Mouse (Mus musculus): ENCODE measurements at regions not wholly inside any gene's neighbourhood (a gene's known extent, or its start where the extent isn't known, plus 50 kb on each side); places are given as distances from the start of the nearest gene placed in this dataset.

DNA sequence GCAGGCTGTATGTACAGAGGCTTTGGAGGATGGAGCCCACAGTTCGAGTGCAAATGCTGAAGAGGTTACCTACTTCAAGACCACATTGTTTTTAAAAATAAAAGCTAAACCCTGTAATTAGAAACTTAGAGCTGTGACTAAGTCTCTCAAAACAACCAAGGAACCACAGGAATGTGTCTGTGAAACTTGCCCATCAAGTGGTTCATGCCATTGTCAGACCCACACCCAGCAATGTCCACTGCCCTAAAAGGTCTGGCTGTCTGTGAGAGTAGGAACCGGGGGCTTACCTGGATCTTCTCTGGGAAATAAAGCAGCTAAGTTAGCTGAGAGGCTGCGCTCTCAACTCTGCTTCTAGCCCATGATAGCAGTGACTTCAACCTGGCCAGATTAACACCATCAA is 87.8 kb upstream of the Foxq1 start:
- intact Hi-C loops (cut with DNase I), result no loop called here
- DNase-seq (ENCODE audit: extremely low spot score in 1 of 2, low spot score in 2 of 2), result no peak

DNA sequence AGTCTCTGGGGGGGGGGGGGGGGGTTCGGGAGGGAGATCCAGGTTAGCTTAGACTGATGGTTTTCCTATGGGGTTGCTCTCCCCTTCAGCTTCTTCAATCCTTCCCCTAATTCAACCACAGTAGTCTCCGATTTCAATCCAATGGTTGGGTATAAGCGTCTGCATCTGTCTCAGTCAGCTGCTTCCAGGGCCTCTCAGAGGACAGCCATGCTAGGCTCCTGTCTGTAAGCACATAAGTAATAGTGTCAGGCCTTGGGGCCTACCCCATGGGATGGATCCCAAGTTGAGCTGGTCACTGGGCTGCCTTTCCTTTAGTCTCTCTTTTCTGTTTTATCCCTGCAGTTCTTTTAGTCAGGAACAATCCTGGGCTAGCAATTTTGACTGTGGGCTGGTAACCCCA is 87.0 kb upstream of the Foxq1 start:
- DNase-seq (ENCODE audit: extremely low spot score in 1 of 2, low spot score in 2 of 2), result no peak
- Histone ChIP-seq H3K4me3 (no peak overlapping the region), H3K27ac (no peak overlapping the region)
- intact Hi-C loops (cut with DNase I), result no loop called here
- no peak for TF ChIP-seq CTCF (IDR thresholded peaks at IDR 0.05)

More for the DNA sequence above, 87.8 kb upstream of the Foxq1 start:
- Histone ChIP-seq H3K27ac (no peak overlapping the region), H3K4me3 (no peak overlapping the region)
- no peak for TF ChIP-seq CTCF (IDR thresholded peaks at IDR 0.05)

DNA sequence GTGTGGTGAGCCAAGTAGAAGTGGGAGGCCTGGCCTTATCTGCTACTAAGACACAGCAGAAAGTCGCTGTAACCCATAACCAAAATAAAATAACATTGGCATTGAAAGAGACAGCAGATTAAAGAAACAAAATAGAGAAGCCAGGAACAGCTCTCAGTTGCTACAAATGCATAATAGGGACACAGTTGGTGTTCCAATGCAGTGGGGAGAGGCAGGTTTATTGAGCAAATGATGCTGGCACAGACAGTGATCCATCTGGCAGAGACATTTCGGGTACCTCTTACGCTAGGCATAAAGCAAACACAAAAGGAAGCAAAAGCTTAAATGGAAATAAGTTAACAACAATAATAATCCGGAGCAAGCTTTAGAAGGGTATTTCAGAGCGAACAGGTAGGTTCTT is 83.6 kb upstream of the Foxq1 start:
- Histone ChIP-seq H3K4me3 (no peak overlapping the region), H3K27ac (no peak overlapping the region)
- TF ChIP-seq CTCF (IDR thresholded peaks at IDR 0.05), result no peak
- intact Hi-C loops (cut with DNase I), result no loop called here
- no peak for DNase-seq (ENCODE audit: extremely low spot score in 1 of 2, low spot score in 2 of 2)

DNA sequence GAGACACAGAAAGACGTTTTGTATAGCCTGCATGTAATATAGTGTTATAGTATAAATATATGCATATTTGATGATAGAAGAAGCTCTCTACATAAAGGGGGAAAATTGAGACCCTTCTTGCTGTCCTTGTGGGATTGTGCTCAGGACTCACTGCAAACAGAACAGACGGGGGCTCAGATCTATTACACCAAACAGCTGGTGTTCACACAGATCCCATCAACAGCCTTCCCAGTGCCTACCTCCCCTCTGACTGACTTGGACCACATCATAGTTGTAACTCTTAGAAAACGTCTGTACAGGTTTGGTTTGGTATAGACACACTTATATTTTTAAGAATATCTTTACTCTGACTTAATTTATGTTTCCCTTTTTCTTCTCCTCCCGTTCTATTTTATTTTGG is 83.1 kb upstream of the Foxq1 start:
- H3K27ac ChIP-seq, result no peak overlapping the region
- intact Hi-C loops (cut with DNase I), result no loop called here
- TF ChIP-seq CTCF (IDR thresholded peaks at IDR 0.05), result no peak
- DNase-seq (ENCODE audit: extremely low spot score in 1 of 2, low spot score in 2 of 2), result no peak
- H3K4me3 ChIP-seq, result no peak overlapping the region

DNA sequence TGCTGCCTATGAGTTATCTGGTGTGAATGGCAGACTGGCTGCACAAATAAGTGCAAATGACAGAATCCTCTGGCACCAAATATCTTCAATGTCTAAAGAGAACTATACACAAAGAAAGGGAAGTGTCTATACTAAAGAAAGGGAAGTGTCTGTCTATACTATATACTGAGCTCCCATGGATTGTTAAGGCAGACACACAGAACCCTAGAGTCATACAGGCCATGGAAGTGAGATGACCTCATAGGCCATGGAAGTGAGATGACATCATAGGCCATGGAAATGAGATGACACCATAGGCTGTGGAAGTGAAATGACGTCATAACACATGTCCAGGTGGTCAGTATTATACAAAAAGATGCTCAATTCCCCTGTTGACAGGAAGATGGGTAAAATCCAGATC is 82.7 kb upstream of the Foxq1 start:
- intact Hi-C loops (cut with DNase I), result no loop called here
- no peak for DNase-seq (ENCODE audit: extremely low spot score in 1 of 2, low spot score in 2 of 2)
- no peak for TF ChIP-seq CTCF (IDR thresholded peaks at IDR 0.05)
- H3K27ac ChIP-seq, result no peak overlapping the region
- no peak overlapping the region for H3K4me3 ChIP-seq

DNA sequence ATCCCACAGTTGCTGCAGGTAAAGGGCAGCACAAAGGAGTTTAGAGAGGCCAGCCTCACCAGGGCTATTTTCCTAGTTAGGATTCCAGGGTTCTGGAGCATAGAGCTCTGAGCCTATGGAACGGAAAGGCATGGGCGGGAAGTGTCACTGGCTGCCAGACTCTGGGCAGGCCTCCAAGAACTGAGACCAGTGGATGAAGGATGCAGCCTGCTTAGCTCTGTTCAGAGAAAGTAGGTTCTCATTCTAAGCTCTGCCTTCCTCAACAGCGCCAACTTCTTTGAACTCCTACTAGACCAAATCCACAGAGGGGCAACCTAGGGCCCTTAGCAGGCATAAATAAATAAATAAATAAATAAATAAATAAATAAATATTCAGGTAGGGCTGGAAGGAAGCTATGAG is 80.1 kb upstream of the Foxq1 start:
- intact Hi-C loops (cut with DNase I), result no loop called here
- Histone ChIP-seq H3K27ac (no peak overlapping the region), H3K4me3 (no peak overlapping the region)
- TF ChIP-seq CTCF (IDR thresholded peaks at IDR 0.05), result no peak
- DNase-seq (ENCODE audit: extremely low spot score in 1 of 2, low spot score in 2 of 2), result peak; percentile 10 to 31

DNA sequence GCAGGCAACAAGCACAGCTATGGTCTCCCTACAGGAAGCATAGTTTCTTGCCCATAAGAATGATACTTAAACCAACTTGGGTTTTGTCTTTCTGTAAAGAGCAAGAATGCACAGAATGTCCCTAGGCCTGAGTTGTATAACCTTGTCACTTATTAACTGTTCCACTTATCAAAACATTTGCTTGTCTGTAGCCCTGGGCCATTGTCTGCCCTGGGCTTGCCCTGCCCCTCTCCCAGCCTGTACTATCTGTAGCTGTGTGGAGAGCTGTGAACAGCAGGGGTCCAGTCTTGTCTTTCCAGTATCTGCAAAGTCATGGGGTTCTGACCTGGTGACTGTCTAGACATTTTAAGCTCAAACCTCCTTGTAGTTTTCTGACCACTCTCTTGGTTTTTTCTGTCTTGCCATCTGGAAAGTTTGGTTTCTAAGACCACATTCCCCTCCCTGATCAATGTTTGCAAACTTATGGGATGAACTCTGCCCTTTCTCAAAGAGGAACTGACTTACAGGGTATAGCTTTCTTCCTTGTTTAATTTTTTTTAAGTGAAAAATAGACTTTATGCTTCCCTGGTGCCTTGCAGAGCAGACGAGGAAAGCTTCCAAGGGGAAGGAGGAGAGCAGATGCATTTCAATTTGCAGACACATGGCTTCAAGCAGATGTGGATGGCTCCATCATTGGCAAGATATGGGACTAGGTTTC is 78.6 kb upstream of the Foxq1 start:
- Histone ChIP-seq H3K4me3 (no peak overlapping the region), H3K27ac (no peak overlapping the region)
- TF ChIP-seq CTCF (IDR thresholded peaks at IDR 0.05), result no peak
- intact Hi-C loops (cut with DNase I), result no loop called here
- DNase-seq (ENCODE audit: extremely low spot score in 1 of 2, low spot score in 2 of 2), result no peak

DNA sequence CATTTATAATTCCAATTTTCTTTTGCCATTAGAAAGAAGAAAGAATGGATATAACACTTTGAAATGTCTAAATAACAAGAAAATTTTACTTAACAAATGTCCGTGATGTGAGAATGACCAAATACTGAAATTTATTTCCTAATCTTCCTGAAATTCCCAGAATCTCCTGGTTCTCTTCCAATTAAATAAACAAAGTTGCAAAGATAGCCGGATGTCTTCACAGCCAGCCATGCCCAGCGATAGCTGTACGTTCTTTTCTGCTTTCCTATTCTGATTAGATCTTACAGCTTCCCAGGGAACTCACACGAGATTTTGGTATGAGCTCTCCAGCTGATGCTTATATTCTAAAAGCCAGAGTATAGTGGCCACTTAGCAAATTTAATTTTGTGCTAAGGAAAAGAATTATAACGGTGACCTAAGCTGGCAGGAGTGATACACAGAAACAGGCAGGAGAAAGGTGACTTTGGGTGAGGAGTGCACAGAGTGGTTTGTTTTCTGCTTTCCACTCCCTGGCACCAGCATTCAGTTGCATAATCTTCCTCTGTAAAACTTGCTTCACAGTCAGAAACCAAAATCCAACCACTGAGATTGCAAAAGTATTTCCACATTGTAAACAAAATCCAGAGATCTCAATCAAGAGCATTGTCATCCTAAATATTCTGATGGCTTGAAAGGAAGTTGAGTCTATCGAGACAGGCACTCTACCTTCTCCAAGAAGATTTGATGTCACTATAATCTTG is 74.7 kb upstream of the Foxq1 start:
- intact Hi-C loops (cut with DNase I), result no loop called here
- H3K27ac ChIP-seq, result no peak overlapping the region
- no peak for TF ChIP-seq CTCF (IDR thresholded peaks at IDR 0.05)
- H3K4me3 ChIP-seq, result no peak overlapping the region
- DNase-seq (ENCODE audit: extremely low spot score in 1 of 2, low spot score in 2 of 2), result no peak

DNA sequence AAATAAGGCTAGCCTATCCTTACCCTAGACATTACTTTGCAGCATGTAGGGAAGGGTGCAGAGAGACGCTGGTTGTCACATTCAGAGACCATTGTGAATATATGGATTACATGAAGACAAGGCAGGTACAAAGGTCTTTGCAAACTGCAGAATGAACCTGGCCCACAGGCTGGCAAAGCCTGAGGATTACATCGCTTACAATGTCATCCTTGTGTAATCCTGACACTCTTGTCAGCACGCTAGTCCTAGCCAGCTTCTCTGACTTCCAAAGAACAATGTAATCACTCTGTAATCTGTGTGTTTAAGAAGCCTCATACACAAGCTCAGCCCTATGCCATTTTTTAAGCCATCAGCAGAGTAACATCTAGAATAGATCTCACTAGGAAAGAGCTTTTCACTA is 69.6 kb upstream of the Foxq1 start:
- no peak overlapping the region for H3K27ac ChIP-seq
- intact Hi-C loops (cut with DNase I), result no loop called here
- no peak overlapping the region for H3K4me3 ChIP-seq
- DNase-seq (ENCODE audit: extremely low spot score in 1 of 2, low spot score in 2 of 2), result no peak
- no peak for TF ChIP-seq CTCF (IDR thresholded peaks at IDR 0.05)

DNA sequence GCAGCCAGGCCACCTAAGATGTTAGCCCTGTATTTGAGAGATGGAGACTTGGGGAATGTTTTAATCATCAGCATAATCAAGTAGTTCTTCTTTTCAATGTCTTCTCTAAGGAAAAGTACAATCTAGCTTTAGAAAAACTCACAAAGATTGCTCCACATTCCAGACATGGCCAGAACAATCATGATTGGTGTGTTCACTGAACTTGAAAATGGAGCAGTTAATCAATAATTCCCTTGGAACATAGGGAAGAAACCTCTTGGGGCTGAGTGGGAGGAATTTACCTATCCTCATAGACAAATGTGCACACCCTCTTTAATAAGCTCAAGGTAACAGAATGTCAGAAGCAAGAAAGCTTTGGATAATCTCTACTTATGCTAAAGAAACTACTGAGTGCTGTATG is 67.7 kb upstream of the Foxq1 start:
- no peak for DNase-seq (ENCODE audit: extremely low spot score in 1 of 2, low spot score in 2 of 2)
- no peak for TF ChIP-seq CTCF (IDR thresholded peaks at IDR 0.05)
- H3K4me3 ChIP-seq, result no peak overlapping the region
- H3K27ac ChIP-seq, result no peak overlapping the region
- intact Hi-C loops (cut with DNase I), result no loop called here

DNA sequence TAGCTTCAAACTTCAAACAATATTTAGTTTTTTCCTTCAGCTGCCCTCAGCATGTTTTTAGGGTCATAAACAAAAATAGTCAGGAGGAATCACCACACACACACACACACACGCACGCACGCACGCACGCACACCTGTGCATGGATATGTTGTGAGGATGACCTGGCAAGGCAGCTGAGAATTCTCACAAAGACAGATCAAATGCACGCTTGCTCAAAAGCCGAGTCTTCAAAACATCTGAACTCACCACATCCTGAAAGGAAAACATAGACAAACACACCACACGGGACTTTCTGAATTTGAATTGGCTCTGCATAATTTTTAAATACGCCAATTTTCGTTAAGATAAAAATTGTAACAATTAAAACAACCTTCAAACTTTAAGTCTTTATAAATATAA is 52.7 kb upstream of the Foxq1 start:
- DNase-seq (ENCODE audit: extremely low spot score in 1 of 2, low spot score in 2 of 2), result no peak

DNA sequence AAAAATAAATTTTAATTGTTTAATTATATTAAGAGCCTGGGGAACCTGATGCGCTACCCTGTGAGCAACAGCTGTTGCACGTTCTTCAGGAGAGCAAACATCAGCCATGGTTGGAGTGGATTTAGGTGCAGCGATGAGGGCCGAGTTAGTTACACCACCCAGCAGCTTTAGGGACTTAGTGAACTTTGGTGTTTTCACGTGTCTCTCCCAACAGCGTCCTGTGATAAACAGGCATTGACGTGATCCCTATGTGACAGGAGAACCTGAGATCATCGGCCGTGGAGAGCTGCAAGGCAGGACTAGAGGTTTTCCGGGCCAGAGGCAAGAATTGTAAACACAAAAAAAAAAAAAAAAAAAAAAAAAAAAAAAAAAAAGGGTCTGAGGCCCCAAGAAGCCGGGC is 52.1 kb upstream of the Foxq1 start:
- no peak for TF ChIP-seq CTCF (IDR thresholded peaks at IDR 0.05)
- Histone ChIP-seq H3K4me3 (no peak overlapping the region), H3K27ac (no peak overlapping the region)
- intact Hi-C loops (cut with DNase I), result no loop called here
- DNase-seq (ENCODE audit: extremely low spot score in 1 of 2, low spot score in 2 of 2), result no peak

More for the DNA sequence above, 52.7 kb upstream of the Foxq1 start:
- H3K27ac ChIP-seq, result no peak overlapping the region
- intact Hi-C loops (cut with DNase I), result no loop called here
- H3K4me3 ChIP-seq, result no peak overlapping the region
- TF ChIP-seq CTCF (IDR thresholded peaks at IDR 0.05), result no peak

DNA sequence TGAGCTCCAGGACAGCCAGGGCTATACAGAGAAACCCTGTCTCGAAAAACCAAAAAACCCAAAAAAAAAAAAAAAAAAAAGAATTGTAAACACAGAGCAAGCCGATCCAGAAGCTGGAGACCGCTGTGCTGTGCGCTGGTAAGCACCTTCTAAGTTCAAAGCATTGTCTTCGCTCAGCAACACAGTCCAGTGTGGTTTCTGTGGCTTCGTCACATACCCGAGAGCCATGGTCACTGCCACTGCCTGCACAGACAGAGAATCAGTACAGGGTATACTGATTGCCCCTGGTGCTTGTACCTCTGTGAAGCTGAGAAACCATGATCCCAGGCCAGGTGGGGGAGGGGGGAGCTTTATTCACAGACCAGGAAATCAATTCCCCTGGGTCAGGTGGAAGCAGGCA is 51.6 kb upstream of the Foxq1 start:
- H3K27ac ChIP-seq, result no peak overlapping the region
- H3K4me3 ChIP-seq, result no peak overlapping the region
- no peak for DNase-seq (ENCODE audit: extremely low spot score in 1 of 2, low spot score in 2 of 2)
- TF ChIP-seq CTCF (IDR thresholded peaks at IDR 0.05), result no peak
- intact Hi-C loops (cut with DNase I), result no loop called here

All from left cerebral cortex, adult 2 months (tissue).